Mouse (Mus musculus) left cerebral cortex, postnatal 14 days (tissue): ENCODE data around the gene Tmem82. TPM values are rescaled to one million over a fixed set of nuclear protein-coding genes. Genes with fewer than 3 reads are reported as not detected.

ENCODE experiments used
- DNase-seq, 2 experiments: peaks; one replicate each; pipeline ENCODE4 v3.0.0; 2021 to 2022; ENCODE audit warnings: low spot score in 2 of 2, mixed read lengths in 1 of 2
- intact Hi-C: fragments of 180-260 bp; cut with DNase I; formaldehyde crosslinking; loops from one replicate; pipeline ENCODE4 v1.15.1; 2025
- total RNA-seq, 2 experiments: library from RNA; stranded (reverse); gene quantifications; 2 replicates each; pipeline ENCODE4 v1.2.3; 2021

Tmem82 gene
- total RNA-seq, 2 experiments from 2014 or later = 0.76 to 0.97 TPM

- intact Hi-C loops = no loop called here
- no peak for DNase-seq
Measured at GRCm38 (mm10) chr4:141564660-141565059, 53.8 kb downstream of the Tmem82 start.

DNA sequence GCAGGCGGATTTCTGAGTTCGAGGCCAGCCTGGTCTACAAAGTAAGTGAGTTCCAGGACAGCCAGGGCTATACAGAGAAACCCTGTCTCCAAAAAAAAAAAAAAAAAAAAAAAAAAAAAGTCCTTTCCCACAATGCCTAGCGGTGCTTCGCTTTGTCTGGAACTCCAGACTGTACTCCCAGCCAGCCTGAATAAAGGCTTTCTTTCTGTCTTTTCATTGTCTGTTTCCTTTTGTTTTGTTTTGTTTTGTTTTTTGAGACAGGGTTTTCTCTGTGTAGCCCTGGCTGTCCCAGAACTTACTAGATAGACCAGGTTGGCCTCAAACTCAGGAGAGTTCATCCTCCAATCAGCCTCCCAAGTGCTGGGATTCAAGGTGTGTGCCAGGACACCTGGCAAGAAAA lies 54.2 kb downstream of the Tmem82 start:
- intact Hi-C loops = no loop called here
- no peak for DNase-seq

Other genes starting within 250 kb of the Tmem82 start
- gene Clcnka, start 219.9 kb downstream of the Tmem82 start, total RNA-seq = not detected
- not detected for gene Clcnkb, start 202.6 kb downstream of the Tmem82 start, total RNA-seq
- under 1 TPM; 0.47 to 0.90 TPM for gene Hspb7, start 197.9 kb downstream of the Tmem82 start, total RNA-seq
- 1 to 10 TPM; 5.1 TPM for gene Srarp, start 182.5 kb downstream of the Tmem82 start, total RNA-seq
- gene Zbtb17, start 174.0 kb downstream of the Tmem82 start, total RNA-seq = 10 to 100 TPM; 31.1 to 32.6 TPM
- gene Spen, start 80.0 kb downstream of the Tmem82 start, total RNA-seq = 10 to 100 TPM; 49.5 to 58.6 TPM
- gene Fblim1, start 12.5 kb downstream of the Tmem82 start, total RNA-seq = 1 to 10 TPM; 1.2 to 1.3 TPM
- 1 to 10 TPM; 2.7 to 2.9 TPM for gene Slc25a34, start 5.2 kb upstream of the Tmem82 start, total RNA-seq
- gene Plekhm2, start 46.3 kb upstream of the Tmem82 start, total RNA-seq = 10 to 100 TPM; 57.6 to 57.9 TPM
- not detected for gene Rsc1a1, start 67.0 kb upstream of the Tmem82 start, total RNA-seq
- 10 to 100 TPM; 32.5 to 33.6 TPM for gene Ddi2, start 104.8 kb upstream of the Tmem82 start, total RNA-seq
- under 1 TPM in 1 of 2 experiments, not detected in 1; 0.40 TPM for gene Agmat, start 128.0 kb upstream of the Tmem82 start, total RNA-seq
- 10 to 100 TPM; 30.5 to 30.7 TPM for gene Dnajc16, start 172.3 kb upstream of the Tmem82 start, total RNA-seq
- gene Casp9, start 175.0 kb upstream of the Tmem82 start, total RNA-seq = 10 to 100 TPM; 19.4 to 21.8 TPM
- not detected for gene Cela2a, start 207.5 kb upstream of the Tmem82 start, total RNA-seq
- not detected for gene Ctrc, start 227.7 kb upstream of the Tmem82 start, total RNA-seq